Mouse (Mus musculus): ENCODE measurements at regions not wholly inside any gene's neighbourhood (a gene's known extent, or its start where the extent isn't known, plus 50 kb on each side); places are given as distances from the start of the nearest gene placed in this dataset.
A peak's percentile ranks its signal among the peaks of the same experiment; 100 is the strongest.

- Histone ChIP-seq H3K27me3 (ENCODE audit: insufficient read depth, low read length) (no peaks in the 10 kb centered on the region), H3K36me3 (ENCODE audit: insufficient read depth) (no peaks in the 10 kb centered on the region), H3K9ac (no peak overlapping the region), H3K4me2 (ENCODE audit: low read depth) (no peak overlapping the region), H3K9me3 (ENCODE audit: low read length) (no peaks in the 10 kb centered on the region), H3K27ac (ENCODE audit: low read depth, low read length) (no peak overlapping the region), H3K4me1 (ENCODE audit: insufficient read depth) (no peaks in the 10 kb centered on the region; the same call in 1 of the 2 replicates), H3K4me3 (ENCODE audit: low read depth, low read length) (no peak overlapping the region)
- 34% methylated on average over 11 of the region's 11 CpGs for WGBS
- peak; percentile 58 for ATAC-seq
- TF ChIP-seq CTCF (IDR thresholded peaks at IDR 0.05; ENCODE audit: low read depth) = no peak
- DNase-seq = peak; percentile 73
Measured at GRCm38 (mm10) chr17:50407249-50407990, 101.8 kb upstream of the Plcl2 start.

DNA sequence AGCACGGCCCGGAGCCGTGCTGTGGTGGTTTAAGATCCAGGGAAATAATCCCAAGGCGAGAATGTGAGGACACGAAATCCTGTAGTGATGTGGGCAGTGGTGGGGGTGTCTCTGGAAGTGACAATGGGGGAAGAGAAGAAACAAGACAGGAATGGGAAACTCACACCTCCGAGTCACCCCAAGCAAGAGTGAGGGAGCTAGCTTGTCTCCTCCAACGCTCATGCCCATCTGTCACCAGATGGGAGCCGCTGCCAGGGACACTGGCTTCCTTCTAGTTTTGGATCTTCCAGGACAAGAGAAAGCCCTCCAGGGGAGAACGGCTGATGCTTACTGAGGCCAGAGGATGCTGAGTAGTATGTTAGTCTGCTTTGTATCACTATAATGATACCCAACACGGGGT, 100.6 kb upstream of the Plcl2 start:
- Histone ChIP-seq H3K4me3 (ENCODE audit: low read depth, low read length) (no peak overlapping the region), H3K9ac (no peak overlapping the region), H3K4me2 (ENCODE audit: low read depth) (no peak overlapping the region), H3K9me3 (ENCODE audit: low read length) (no peaks in the 10 kb centered on the region), H3K36me3 (ENCODE audit: insufficient read depth) (no peaks in the 10 kb centered on the region), H3K4me1 (ENCODE audit: insufficient read depth) (no peaks in the 10 kb centered on the region; the same call in 1 of the 2 replicates), H3K27me3 (ENCODE audit: insufficient read depth, low read length) (no peaks in the 10 kb centered on the region), H3K27ac (ENCODE audit: low read depth, low read length) (no peak overlapping the region)
- no peak for ATAC-seq
- WGBS = 81% methylated on average over 10 of the region's 10 CpGs
- TF ChIP-seq CTCF (IDR thresholded peaks at IDR 0.05; ENCODE audit: low read depth) = no peak
- no peak for DNase-seq

DNA sequence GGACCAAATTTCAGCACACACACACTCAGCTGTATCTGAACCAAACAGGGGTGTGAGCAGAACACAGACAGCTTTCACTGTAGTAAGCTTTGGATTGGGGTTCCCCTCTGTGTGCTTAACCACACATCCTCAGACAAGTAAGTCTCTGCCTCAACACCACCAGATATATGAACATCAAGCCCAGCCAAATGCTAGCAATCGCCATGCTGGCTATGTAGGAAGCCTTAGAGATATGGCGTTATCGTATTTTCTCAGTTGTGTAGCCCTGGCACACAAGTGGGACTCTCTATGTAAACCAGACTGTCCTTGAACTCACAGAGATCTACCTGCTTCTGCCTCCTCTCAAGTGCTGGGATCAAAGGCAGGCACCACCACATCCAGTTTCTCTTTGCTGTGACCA, 99.9 kb upstream of the Plcl2 start:
- DNase-seq (no peak), ATAC-seq (no peak)
- no peak overlapping the region for H3K9ac ChIP-seq
- no peaks in the 10 kb centered on the region for H3K36me3 ChIP-seq (ENCODE audit: insufficient read depth)
- H3K9me3 ChIP-seq (ENCODE audit: low read length) = no peaks in the 10 kb centered on the region
- no peaks in the 10 kb centered on the region for H3K27me3 ChIP-seq (ENCODE audit: insufficient read depth, low read length)
- 95% methylated on average over 3 of the region's 3 CpGs for WGBS
- no peak for TF ChIP-seq CTCF (IDR thresholded peaks at IDR 0.05; ENCODE audit: low read depth)
- H3K4me1 ChIP-seq (ENCODE audit: insufficient read depth) = no peaks in the 10 kb centered on the region; the same call in 1 of the 2 replicates
- H3K27ac ChIP-seq (ENCODE audit: low read depth, low read length) = no peak overlapping the region
- no peak overlapping the region for H3K4me3 ChIP-seq (ENCODE audit: low read depth, low read length)
- H3K4me2 ChIP-seq (ENCODE audit: low read depth) = no peak overlapping the region

DNA sequence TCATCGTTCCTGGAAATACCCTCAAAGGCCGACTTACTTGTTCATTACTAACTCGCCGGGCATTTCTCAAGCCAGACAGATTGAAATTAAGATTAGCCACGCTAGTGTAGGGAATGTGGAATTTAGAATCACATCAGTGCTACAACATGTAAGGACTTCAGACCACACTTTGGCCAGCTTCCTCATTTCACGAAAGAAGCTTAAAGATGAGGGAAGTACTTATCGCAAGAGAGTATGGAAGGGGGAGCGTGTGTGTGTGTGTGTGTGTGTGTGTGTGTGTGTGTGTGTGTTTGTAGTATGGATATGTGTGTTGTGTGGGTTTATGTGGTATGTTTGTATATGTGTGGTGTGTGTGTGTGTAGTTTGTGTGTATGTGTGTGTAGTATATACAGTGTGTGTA, 99.3 kb upstream of the Plcl2 start:
- no peak overlapping the region for H3K27ac ChIP-seq (ENCODE audit: low read depth, low read length)
- H3K9me3 ChIP-seq (ENCODE audit: low read length) = no peaks in the 10 kb centered on the region
- no peaks in the 10 kb centered on the region for H3K27me3 ChIP-seq (ENCODE audit: insufficient read depth, low read length)
- no peak overlapping the region for H3K4me2 ChIP-seq (ENCODE audit: low read depth)
- no peak for DNase-seq
- ATAC-seq = no peak
- no peaks in the 10 kb centered on the region; the same call in 1 of the 2 replicates for H3K4me1 ChIP-seq (ENCODE audit: insufficient read depth)
- WGBS = 90% methylated on average over 8 of the region's 8 CpGs
- no peak overlapping the region for H3K9ac ChIP-seq
- H3K4me3 ChIP-seq (ENCODE audit: low read depth, low read length) = no peak overlapping the region
- H3K36me3 ChIP-seq (ENCODE audit: insufficient read depth) = no peaks in the 10 kb centered on the region
- TF ChIP-seq CTCF (IDR thresholded peaks at IDR 0.05; ENCODE audit: low read depth) = no peak

DNA sequence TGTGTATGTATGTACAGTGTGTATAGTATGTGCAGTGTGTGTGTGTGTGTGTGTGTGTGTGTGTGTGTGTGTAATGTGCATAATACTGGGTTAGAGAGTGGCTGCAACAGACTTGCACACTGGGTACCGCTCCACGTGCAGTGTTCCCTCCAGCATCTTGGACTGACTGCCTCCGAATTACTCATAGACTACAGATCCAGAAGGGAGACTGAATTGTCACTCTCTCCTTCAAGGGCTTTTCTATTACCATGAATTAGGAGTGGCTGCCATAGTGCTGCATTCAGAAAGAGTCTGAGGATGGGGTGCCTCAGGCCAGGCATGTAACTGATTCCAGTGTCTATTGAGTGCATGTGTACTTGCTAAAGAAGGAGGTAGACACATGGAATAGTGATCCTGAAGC, 98.9 kb upstream of the Plcl2 start:
- WGBS = 74% methylated on average over 3 of the region's 3 CpGs
- no peaks in the 10 kb centered on the region for H3K27me3 ChIP-seq (ENCODE audit: insufficient read depth, low read length)

DNA sequence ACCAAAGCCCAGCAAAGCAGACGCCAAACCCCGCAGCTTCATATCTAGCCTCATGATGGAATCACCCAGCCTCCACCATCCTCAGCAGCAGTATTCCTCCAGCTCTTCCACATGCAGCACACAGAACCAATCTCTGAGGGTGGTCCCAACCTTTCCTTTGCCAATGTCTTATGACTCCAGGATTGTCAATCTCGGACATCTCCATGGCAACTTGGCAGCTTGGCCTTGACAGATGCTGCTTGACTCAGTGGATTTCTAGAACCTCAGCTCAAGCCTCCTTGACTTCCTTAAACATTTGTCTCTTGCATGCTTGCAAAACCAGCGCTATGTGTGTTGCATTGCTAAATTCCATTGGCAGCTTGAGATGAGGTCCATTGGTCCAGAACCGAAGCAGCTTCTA, 96.8 kb upstream of the Plcl2 start:
- Histone ChIP-seq H3K27me3 (ENCODE audit: insufficient read depth, low read length) (no peaks in the 10 kb centered on the region), H3K27ac (ENCODE audit: low read depth, low read length) (no peak overlapping the region), H3K4me3 (ENCODE audit: low read depth, low read length) (no peak overlapping the region), H3K9ac (no peak overlapping the region), H3K4me1 (ENCODE audit: insufficient read depth) (no peaks in the 10 kb centered on the region), H3K36me3 (ENCODE audit: insufficient read depth) (no peaks in the 10 kb centered on the region), H3K4me2 (ENCODE audit: low read depth) (no peak overlapping the region), H3K9me3 (ENCODE audit: low read length) (no peaks in the 10 kb centered on the region)
- DNase-seq (no peak), ATAC-seq (no peak)
- 90% methylated on average over 5 of the region's 5 CpGs for WGBS
- no peak for TF ChIP-seq CTCF (IDR thresholded peaks at IDR 0.05; ENCODE audit: low read depth)

More for the DNA sequence above, 98.9 kb upstream of the Plcl2 start:
- no peak for TF ChIP-seq CTCF (IDR thresholded peaks at IDR 0.05; ENCODE audit: low read depth)
- no peaks in the 10 kb centered on the region; the same call in 1 of the 2 replicates for H3K4me1 ChIP-seq (ENCODE audit: insufficient read depth)
- DNase-seq (no peak), ATAC-seq (no peak)
- H3K36me3 ChIP-seq (ENCODE audit: insufficient read depth) = no peaks in the 10 kb centered on the region
- no peak overlapping the region for H3K4me3 ChIP-seq (ENCODE audit: low read depth, low read length)
- H3K9ac ChIP-seq = no peak overlapping the region
- no peak overlapping the region for H3K27ac ChIP-seq (ENCODE audit: low read depth, low read length)
- H3K9me3 ChIP-seq (ENCODE audit: low read length) = no peaks in the 10 kb centered on the region
- no peak overlapping the region for H3K4me2 ChIP-seq (ENCODE audit: low read depth)

- Histone ChIP-seq H3K36me3 (ENCODE audit: insufficient read depth) (no peaks in the 10 kb centered on the region), H3K27me3 (ENCODE audit: insufficient read depth, low read length) (no peaks in the 10 kb centered on the region), H3K27ac (ENCODE audit: low read depth, low read length) (no peak overlapping the region), H3K9me3 (ENCODE audit: low read length) (no peaks in the 10 kb centered on the region), H3K4me3 (ENCODE audit: low read depth, low read length) (no peak overlapping the region), H3K4me2 (ENCODE audit: low read depth) (no peak overlapping the region), H3K9ac (no peak overlapping the region), H3K4me1 (ENCODE audit: insufficient read depth) (no peaks in the 10 kb centered on the region)
- WGBS = 94% methylated on average over 5 of the region's 5 CpGs
- TF ChIP-seq CTCF (IDR thresholded peaks at IDR 0.05; ENCODE audit: low read depth) = no peak
- DNase-seq (no peak), ATAC-seq (no peak)
Measured at GRCm38 (mm10) chr17:50413916-50414315, 95.3 kb upstream of the Plcl2 start.
